Mouse (Mus musculus) right cerebral cortex, postnatal 10 days (tissue): ENCODE results near the gene Fbln1.

Experiments
- DNase-seq, 2 experiments: peaks; one replicate each; pipeline ENCODE4 v3.0.0; 2021; ENCODE audit warnings: low spot score in 2 of 2

Gene Fbln1

GRCm38 (mm10) chr15:85238821-85239745 lies 33.3 kb downstream of the Fbln1 start:
- no peak for DNase-seq

- DNase-seq = no peak
These were observed 34.3 kb downstream of the Fbln1 start for GRCm38 (mm10) chr15:85240086-85240485.

GRCm38 (mm10) chr15:85241856-85242255 lies 36.1 kb downstream of the Fbln1 start:
- DNase-seq = no peak

GRCm38 (mm10) chr15:85244414-85245161 lies 38.8 kb downstream of the Fbln1 start:
- DNase-seq = no peak

- DNase-seq = no peak
These were observed 39.7 kb downstream of the Fbln1 start for GRCm38 (mm10) chr15:85245241-85246010.

- DNase-seq = no peak
These were observed 40.3 kb downstream of the Fbln1 start for GRCm38 (mm10) chr15:85246016-85246415.

GRCm38 (mm10) chr15:85246936-85247335 lies 41.2 kb downstream of the Fbln1 start:
- no peak for DNase-seq

GRCm38 (mm10) chr15:85248311-85248710 lies 42.6 kb downstream of the Fbln1 start:
- DNase-seq = no peak

GRCm38 (mm10) chr15:85249252-85249651 lies 43.5 kb downstream of the Fbln1 start:
- DNase-seq = peak; percentile 77 to 78

GRCm38 (mm10) chr15:85250436-85250835 lies 44.7 kb downstream of the Fbln1 start:
- DNase-seq = no peak

GRCm38 (mm10) chr15:85252476-85252875 lies 46.7 kb downstream of the Fbln1 start:
- DNase-seq = no peak

GRCm38 (mm10) chr15:85257775-85258429 lies 52.2 kb downstream of the Fbln1 start:
- DNase-seq = peak; percentile 70 to 80

GRCm38 (mm10) chr15:85262805-85263204 lies 57.1 kb downstream of the Fbln1 start:
- no peak for DNase-seq

GRCm38 (mm10) chr15:85266729-85267434 lies 61.1 kb downstream of the Fbln1 start:
- peak; percentile 91 to 93 for DNase-seq

- DNase-seq = no peak
These were observed 62.1 kb downstream of the Fbln1 start for GRCm38 (mm10) chr15:85267891-85268290.

- DNase-seq = no peak
These were observed 67.2 kb downstream of the Fbln1 start for GRCm38 (mm10) chr15:85272988-85273387.

- no peak for DNase-seq
These were observed 71.5 kb downstream of the Fbln1 start for GRCm38 (mm10) chr15:85277221-85277620.

- DNase-seq = no peak
These were observed 73.2 kb downstream of the Fbln1 start for GRCm38 (mm10) chr15:85278986-85279385.

- no peak for DNase-seq
These were observed 76.3 kb downstream of the Fbln1 start for GRCm38 (mm10) chr15:85282021-85282420.

- no peak for DNase-seq
These were observed 78.9 kb downstream of the Fbln1 start for GRCm38 (mm10) chr15:85284651-85285050.

GRCm38 (mm10) chr15:85294632-85295031 lies 88.9 kb downstream of the Fbln1 start:
- DNase-seq = no peak
